Mouse (Mus musculus): ENCODE measurements around the gene Prokr2. TPM values are rescaled to one million over a fixed set of nuclear protein-coding genes. Genes with fewer than 3 reads are reported as not detected.

Gene Prokr2
- total RNA-seq, 2 experiments from 2014 or later = not detected

Other genes with a start within 250 kb of the Prokr2 start
- gene Slc23a2, start 240.3 kb downstream of the Prokr2 start, total RNA-seq (2021) = 10 to 100 TPM; 12.0 to 14.5 TPM
- gene Tmem230, start 137.6 kb downstream of the Prokr2 start, total RNA-seq (2021) = 10 to 100 TPM; 23.0 to 25.1 TPM
- gene Pcna, start 132.1 kb downstream of the Prokr2 start, total RNA-seq (2021) = 10 to 100 TPM; 91.8 to 92.0 TPM
- gene Cds2, start 122.3 kb downstream of the Prokr2 start, total RNA-seq (2021) = 10 to 100 TPM; 29.9 to 39.3 TPM
- 10 to 100 TPM; 47.9 to 59.3 TPM for gene Gpcpd1, start 202.3 kb upstream of the Prokr2 start, total RNA-seq (2021)